Comparison of ENCODE assay signal across 8 mouse cellular contexts in the genomic region with DNA sequence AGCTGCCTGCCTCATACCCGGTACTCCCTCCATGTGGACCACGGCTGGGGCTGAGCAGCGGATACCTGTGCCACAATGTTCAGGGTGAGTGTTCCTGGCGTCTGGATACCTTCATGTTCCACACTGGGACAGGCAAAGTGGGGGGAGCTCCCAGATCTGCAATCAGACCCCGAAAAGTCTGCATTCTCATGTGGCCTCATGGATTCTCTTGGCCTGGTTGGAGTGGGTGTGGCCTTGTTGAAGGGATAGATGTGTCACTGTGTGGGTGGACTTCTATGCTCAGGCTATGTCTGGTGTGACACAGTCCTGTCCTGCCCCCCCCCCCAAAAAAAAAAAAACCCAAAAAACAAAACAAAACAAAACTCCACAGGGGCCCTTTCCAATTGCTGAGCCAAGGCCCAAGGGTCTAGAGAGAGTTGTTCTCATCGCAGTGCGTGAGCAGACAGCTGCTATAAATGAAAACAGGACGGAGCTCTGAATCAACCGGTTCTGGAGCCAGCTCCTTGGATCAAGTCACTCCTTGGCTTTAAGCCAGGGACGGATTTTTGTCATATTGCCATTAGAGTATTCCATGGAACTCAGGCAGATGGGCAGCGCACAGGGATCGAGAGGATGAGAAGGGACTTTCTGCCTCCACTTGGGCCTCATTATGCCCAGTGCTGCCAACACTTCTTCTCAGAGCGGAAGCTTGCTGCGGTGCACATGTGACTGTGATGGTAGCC. TPM values are rescaled to one million over a fixed set of nuclear protein-coding genes. Genes with fewer than 3 reads are reported as not detected.
DNase-seq lines count a peak whose midpoint lies in the region; ATAC-seq and TF ChIP-seq lines count a peak whose summit lies in the region.

No protein-coding gene starts in this region.

- H3K36me3 ChIP-seq in heart, postnatal 0 days (replicated peaks; ENCODE audit: control insufficient read depth, insufficient read depth, low read length), result no peaks in the 10 kb centered on the region
- no peaks in the 10 kb centered on the region for H3K36me3 ChIP-seq in liver, postnatal 0 days (replicated peaks; ENCODE audit: insufficient read depth, low read length)

- WGBS in heart, postnatal 0 days, result 39% methylated on average over 14 of the region's 14 CpGs
- 84% methylated on average over 14 of the region's 14 CpGs for WGBS in liver, postnatal 0 days (ENCODE audit: insufficient replicate concordance)

- no peaks in the 10 kb centered on the region for H3K9me3 ChIP-seq in heart, postnatal 0 days (replicated peaks; ENCODE audit: control insufficient read depth, low read length)
- H3K9me3 ChIP-seq in liver, postnatal 0 days (ENCODE audit: low read length), result no peaks in the 10 kb centered on the region

- no peak for TF ChIP-seq CTCF in heart, postnatal 0 days (IDR thresholded peaks at IDR 0.05; ENCODE audit: low read depth)
- TF ChIP-seq CTCF in layer of hippocampus, adult 2 months (conservative IDR thresholded peaks at IDR 0.05), result no peak
- TF ChIP-seq CTCF in liver, postnatal 0 days (IDR thresholded peaks at IDR 0.05; ENCODE audit: low read depth), result no peak

- DNase-seq in urinary bladder, postnatal 25 days (ENCODE audit: low spot score), result peak; percentile 62
- no peak for DNase-seq in urinary bladder, postnatal 10 days (ENCODE audit: low spot score)
- peak; percentile 67 to 86 for DNase-seq in cerebellum, postnatal 36 days
- peak; percentile 61 for DNase-seq in heart, postnatal 0 days (ENCODE audit: low spot score)
- DNase-seq in layer of hippocampus, adult 2 months (ENCODE audit: low spot score in 2 of 2), result peak; percentile 73 to 79
- DNase-seq in ovary, postnatal 10 days (ENCODE audit: low spot score), result peak; percentile 57
- DNase-seq in liver, postnatal 0 days, result no peak

- no peak overlapping the region for H3K9ac ChIP-seq in heart, postnatal 0 days (replicated peaks; ENCODE audit: low read depth, low read length)
- H3K9ac ChIP-seq in liver, postnatal 0 days (replicated peaks), result no peak overlapping the region

- no peak overlapping the region for H3K4me2 ChIP-seq in heart, postnatal 0 days (ENCODE audit: low read depth, low read length)
- H3K4me2 ChIP-seq in liver, postnatal 0 days (ENCODE audit: low read depth, low read length), result no peak overlapping the region

- ATAC-seq in heart, postnatal 0 days (ENCODE audit: insufficient read depth, low read depth), result peak; percentile 45
- no peak for ATAC-seq in monocyte, adult 5-6 weeks (replicated peaks; ENCODE audit: insufficient number of reproducible peaks, low FRiP score, low TSS enrichment, poor library complexity, severe bottlenecking)
- ATAC-seq in liver, postnatal 0 days, result no peak

- peaks cover 17% of the 10 kb centered on the region for H3K4me1 ChIP-seq in heart, postnatal 0 days (ENCODE audit: control insufficient read depth, insufficient read depth)
- no peaks in the 10 kb centered on the region for H3K4me1 ChIP-seq in liver, postnatal 0 days (ENCODE audit: insufficient read depth)

- no peak overlapping the region for H3K4me3 ChIP-seq in heart, postnatal 0 days (ENCODE audit: low read depth, low read length)
- H3K4me3 ChIP-seq in layer of hippocampus, adult 2 months, result no peak overlapping the region
- H3K4me3 ChIP-seq in liver, postnatal 0 days (ENCODE audit: low read depth, low read length), result no peak overlapping the region

- H3K27me3 ChIP-seq in heart, postnatal 0 days (ENCODE audit: control insufficient read depth, insufficient read depth, low read length), result no peaks in the 10 kb centered on the region
- H3K27me3 ChIP-seq in liver, postnatal 0 days (ENCODE audit: insufficient read depth, low read length), result 0 out of 2 replicates have a peak, but pooled peaks cover 3% of the 10 kb centered on the region

- no peak for TF ChIP-seq EP300 in heart, postnatal 0 days (IDR thresholded peaks at IDR 0.05; ENCODE audit: low read depth)
- TF ChIP-seq EP300 in liver, postnatal 0 days (IDR thresholded peaks at IDR 0.05; ENCODE audit: low read depth), result no peak

- peak overlapping the region; percentile 74 for H3K27ac ChIP-seq in heart, postnatal 0 days (ENCODE audit: low read depth)
- H3K27ac ChIP-seq in layer of hippocampus, adult 2 months, result peak overlapping the region; percentile 51
- H3K27ac ChIP-seq in liver, postnatal 0 days (ENCODE audit: low read depth), result no peak overlapping the region

RNA-seq across cellular contexts. Expression of gene Sult5a1, which starts 16.2 kb away (rescaled TPM):
- 1.4 and 3.4 TPM in 2 replicates for total RNA-seq in heart, postnatal 0 days (2014; rRNA removed; ENCODE audit: low replicate concordance)
- polyA plus RNA-seq in heart, postnatal 0 days (2015; fragmentation: Nextera tagmentation; extraction: Ambion mirVana), result 1.6 and 2.0 TPM in 2 replicates
- 1 to 10 TPM; 2.0 to 2.8 TPM for total RNA-seq in layer of hippocampus, adult 2 months (2021)
- total RNA-seq in monocyte, adult 5-6 weeks (2017), result not detected in 3 replicates
- 2.4 and 4.0 TPM in 2 replicates for polyA plus RNA-seq in liver, postnatal 0 days (2015; fragmentation: Nextera tagmentation; extraction: Ambion mirVana)

RNA-seq across cellular contexts. Expression of gene Cpne7, which starts 24.7 kb away (rescaled TPM):
- total RNA-seq in heart, postnatal 0 days (2014; rRNA removed; ENCODE audit: low replicate concordance), result 0.42 and 9.0 TPM in 2 replicates
- 0.15 and 0.16 TPM in 2 replicates for polyA plus RNA-seq in heart, postnatal 0 days (2015; fragmentation: Nextera tagmentation; extraction: Ambion mirVana)
- total RNA-seq in layer of hippocampus, adult 2 months (2021), result 100 to 1,000 TPM; 257 to 313 TPM
- 3.8 to 29.8 TPM (median 13.9 TPM) in 3 replicates for total RNA-seq in monocyte, adult 5-6 weeks (2017)
- 0.06 TPM in 2 replicates for polyA plus RNA-seq in liver, postnatal 0 days (2015; fragmentation: Nextera tagmentation; extraction: Ambion mirVana)

RNA-seq across cellular contexts. Expression of gene Rpl13, which starts 39.8 kb away (rescaled TPM):
- total RNA-seq in heart, postnatal 0 days (2014; rRNA removed; ENCODE audit: low replicate concordance), result 2,455 and 2,720 TPM in 2 replicates
- polyA plus RNA-seq in heart, postnatal 0 days (2015; fragmentation: Nextera tagmentation; extraction: Ambion mirVana), result 813 and 854 TPM in 2 replicates
- total RNA-seq in layer of hippocampus, adult 2 months (2021), result 100 to 1,000 TPM; 418 to 466 TPM
- total RNA-seq in monocyte, adult 5-6 weeks (2017), result 1,374 to 1,974 TPM (median 1,861 TPM) in 3 replicates
- 811 and 871 TPM in 2 replicates for polyA plus RNA-seq in liver, postnatal 0 days (2015; fragmentation: Nextera tagmentation; extraction: Ambion mirVana)

RNA-seq across cellular contexts. Expression of gene Dpep1, which starts 44.1 kb away (rescaled TPM):
- 32.3 and 58.6 TPM in 2 replicates for total RNA-seq in heart, postnatal 0 days (2014; rRNA removed; ENCODE audit: low replicate concordance)
- 16.3 and 17.6 TPM in 2 replicates for polyA plus RNA-seq in heart, postnatal 0 days (2015; fragmentation: Nextera tagmentation; extraction: Ambion mirVana)
- under 1 TPM in 1 of 2 experiments, not detected in 1; 0.37 TPM for total RNA-seq in layer of hippocampus, adult 2 months (2021)
- total RNA-seq in monocyte, adult 5-6 weeks (2017), result not detected in 3 replicates
- 0.99 and 1.2 TPM in 2 replicates for polyA plus RNA-seq in liver, postnatal 0 days (2015; fragmentation: Nextera tagmentation; extraction: Ambion mirVana)

Comparison
In these comparisons a context has a peak if more than half of its experiments do, and no peak if none do; other contexts are left out.
1. DNase-seq: peak in urinary bladder, postnatal 25 days (single experiment), cerebellum, postnatal 36 days (2 of 2), heart, postnatal 0 days (single experiment), layer of hippocampus, adult 2 months (2 of 2) and ovary, postnatal 10 days (single experiment); none in urinary bladder, postnatal 10 days (single experiment) and liver, postnatal 0 days (single experiment).